Mouse (Mus musculus) olfactory bulb, adult 2 months (tissue): ENCODE measurements at regions not wholly inside any gene's neighbourhood (a gene's known extent, or its start where the extent isn't known, plus 50 kb on each side); places are given as distances from the start of the nearest gene placed in this dataset.

Experiments
- H3K27ac ChIP-seq: fragments of 200-500 bp; 2 replicates; pipeline ENCODE4 v1.5.1; 2012; ENCODE audit warnings: low read depth, low read length; ENCODE audit not compliant: insufficient read depth
- H3K4me1 ChIP-seq: fragments of 200-500 bp; 2 replicates; pipeline ENCODE4 v1.6.1; 2012; ENCODE audit warnings: low read length; ENCODE audit not compliant: control insufficient read depth, insufficient read depth
- H3K4me3 ChIP-seq: fragments of 200-500 bp; 2 replicates; pipeline ENCODE4 v1.5.1; 2012; ENCODE audit warnings: mild to moderate bottlenecking, low read depth, low read length, moderate library complexity; ENCODE audit not compliant: insufficient read depth
- CTCF ChIP-seq: fragments of 200-500 bp; IDR thresholded peaks from 2 replicates; pipeline ENCODE4 v1.5.1; 2012; ENCODE audit warnings: low read depth, mild to moderate bottlenecking, low read length, moderate library complexity; ENCODE audit not compliant: insufficient read depth
- POLR2A ChIP-seq: fragments of 200-500 bp; IDR thresholded peaks from 2 replicates; pipeline ENCODE4 v1.6.1; 2012; ENCODE audit warnings: mild to moderate bottlenecking, low read depth, low read length, moderate library complexity; ENCODE audit not compliant: insufficient read depth
- WGBS: fragments of 180-500 bp; shearing (Covaris S2); methylation state at CpG from one replicate; pipeline ENCODE4 v1.1.7; 2018; 5-methylcytosine and 5-hydroxymethylcytosine counted together

DNA sequence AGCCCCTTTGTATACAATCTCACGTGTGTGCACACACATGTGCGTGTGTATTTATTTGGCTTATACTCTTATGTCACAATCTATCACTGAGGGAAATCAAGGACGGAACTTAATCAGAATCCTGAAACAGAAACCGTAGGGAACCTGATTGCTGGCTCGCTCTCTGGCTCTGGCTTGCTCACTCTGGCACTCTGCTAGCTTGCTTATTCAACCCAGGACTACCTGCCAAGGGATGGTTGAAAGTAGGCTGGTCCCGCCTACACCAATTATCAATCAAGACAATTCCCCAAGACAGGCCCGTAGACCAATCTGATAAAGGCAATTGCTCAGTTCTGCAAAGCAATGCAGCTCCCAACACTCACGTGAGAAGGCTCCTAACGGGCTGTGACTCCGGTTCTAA is 224.0 kb downstream of the Sipa1l2 start:
- TF ChIP-seq CTCF (no peak), POLR2A (no peak)
- Histone ChIP-seq H3K4me1 (peaks cover 28% of the 10 kb centered on the region), H3K27ac (no peak overlapping the region), H3K4me3 (no peak overlapping the region)
- 92% methylated on average over 10 of the region's 10 CpGs for WGBS

DNA sequence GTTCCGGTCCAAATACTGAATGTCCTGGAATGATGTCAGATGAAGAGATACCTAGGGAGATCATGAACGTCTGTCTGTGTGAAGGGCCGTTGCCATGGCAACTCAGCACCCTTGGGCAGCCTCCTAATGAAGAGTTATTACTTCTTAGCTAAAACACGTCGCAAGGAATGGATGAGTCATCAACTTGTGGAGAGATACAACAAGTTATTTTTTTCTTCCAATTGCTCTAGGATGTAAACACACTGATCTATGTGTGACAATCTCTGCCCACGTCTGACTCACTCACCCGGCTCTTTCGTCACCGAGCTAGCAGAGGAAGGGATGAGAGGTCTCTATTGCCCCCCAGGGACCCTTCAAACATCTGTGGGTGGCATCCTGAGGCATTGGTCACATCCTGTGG is 225.7 kb downstream of the Sipa1l2 start:
- Histone ChIP-seq H3K4me1 (peaks cover 23% of the 10 kb centered on the region), H3K27ac (0 out of 2 replicates have a peak overlapping the region, but pooled peaks have one; percentile 57), H3K4me3 (no peak overlapping the region)
- no peak for TF ChIP-seq CTCF
- no peak for TF ChIP-seq POLR2A
- 29% methylated on average over 9 of the region's 9 CpGs for WGBS

DNA sequence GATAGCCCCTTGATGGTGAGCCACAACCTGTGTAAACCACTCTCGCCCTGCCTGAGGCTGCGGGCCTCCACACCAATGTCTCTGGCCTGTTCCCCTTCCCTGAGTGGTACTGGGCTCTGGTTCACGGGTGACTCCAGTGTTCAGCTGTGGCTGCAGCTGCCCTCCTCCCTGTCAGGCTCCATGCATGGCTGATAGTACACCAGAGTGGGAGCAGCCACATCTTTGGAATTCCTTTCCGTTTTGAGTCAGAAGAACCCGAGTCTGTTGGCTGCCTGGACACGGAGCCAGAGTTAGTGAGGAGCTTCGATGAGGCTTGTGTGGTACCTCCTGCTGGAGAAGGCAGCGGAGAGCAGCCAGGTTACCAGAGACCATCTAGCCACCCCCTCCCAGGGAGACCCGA is 227.1 kb downstream of the Sipa1l2 start:
- Histone ChIP-seq H3K4me3 (no peak overlapping the region), H3K4me1 (peaks cover 28% of the 10 kb centered on the region), H3K27ac (peak overlapping the region; percentile 49; the same call in 1 of the 2 replicates)
- TF ChIP-seq POLR2A, result no peak
- no peak for TF ChIP-seq CTCF
- 68% methylated on average over 9 of the region's 9 CpGs for WGBS

DNA sequence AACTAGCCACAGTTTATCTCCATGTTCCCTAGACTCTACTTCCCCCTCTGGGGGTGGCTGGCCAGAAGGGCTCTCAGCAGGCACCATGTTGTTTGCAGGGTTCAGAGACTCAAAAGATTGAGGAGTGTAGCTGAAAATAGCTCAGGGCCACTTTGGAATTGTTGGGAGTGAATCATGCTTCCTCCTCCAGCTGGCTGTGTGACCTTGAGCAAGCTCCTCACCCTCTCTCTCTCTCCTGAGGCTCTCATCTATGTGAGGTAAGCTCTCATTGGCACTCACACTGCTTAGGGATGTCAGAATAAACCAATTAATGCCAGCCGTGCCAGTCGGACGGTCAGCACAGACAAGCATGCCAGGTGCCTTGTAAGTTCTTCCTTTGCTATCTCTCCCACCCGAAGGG is 228.0 kb downstream of the Sipa1l2 start:
- TF ChIP-seq POLR2A (no peak), CTCF (no peak)
- Histone ChIP-seq H3K27ac (peak overlapping the region; percentile 49; the same call in 1 of the 2 replicates), H3K4me3 (no peak overlapping the region), H3K4me1 (peaks cover 30% of the 10 kb centered on the region)
- 83% methylated on average over 4 of the region's 4 CpGs for WGBS

DNA sequence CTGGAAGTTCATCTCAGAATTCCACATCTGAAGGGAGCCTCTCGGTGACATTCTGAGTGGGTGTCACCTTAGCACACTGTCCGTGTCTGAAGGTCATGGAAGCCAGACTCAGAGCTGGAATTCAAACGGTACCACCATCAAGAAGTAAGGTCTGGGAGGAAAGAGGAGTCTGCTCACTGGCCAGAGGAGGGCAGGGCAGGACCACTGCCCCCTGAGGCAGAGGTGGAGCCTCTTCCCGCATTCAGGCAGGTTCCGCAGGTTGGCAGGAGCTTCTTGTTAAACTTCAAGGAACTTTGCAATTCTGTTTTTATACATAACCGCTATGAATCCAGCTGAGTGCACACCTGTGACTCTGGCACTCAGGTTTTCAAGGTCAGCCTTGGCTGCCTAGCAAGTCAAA is 231.4 kb downstream of the Sipa1l2 start:
- H3K4me1 ChIP-seq, result peaks cover 22% of the 10 kb centered on the region
- no peak overlapping the region for H3K27ac ChIP-seq
- no peak overlapping the region for H3K4me3 ChIP-seq
- TF ChIP-seq POLR2A, result no peak
- no peak for TF ChIP-seq CTCF
- WGBS, result 67% methylated on average over 6 of the region's 6 CpGs

DNA sequence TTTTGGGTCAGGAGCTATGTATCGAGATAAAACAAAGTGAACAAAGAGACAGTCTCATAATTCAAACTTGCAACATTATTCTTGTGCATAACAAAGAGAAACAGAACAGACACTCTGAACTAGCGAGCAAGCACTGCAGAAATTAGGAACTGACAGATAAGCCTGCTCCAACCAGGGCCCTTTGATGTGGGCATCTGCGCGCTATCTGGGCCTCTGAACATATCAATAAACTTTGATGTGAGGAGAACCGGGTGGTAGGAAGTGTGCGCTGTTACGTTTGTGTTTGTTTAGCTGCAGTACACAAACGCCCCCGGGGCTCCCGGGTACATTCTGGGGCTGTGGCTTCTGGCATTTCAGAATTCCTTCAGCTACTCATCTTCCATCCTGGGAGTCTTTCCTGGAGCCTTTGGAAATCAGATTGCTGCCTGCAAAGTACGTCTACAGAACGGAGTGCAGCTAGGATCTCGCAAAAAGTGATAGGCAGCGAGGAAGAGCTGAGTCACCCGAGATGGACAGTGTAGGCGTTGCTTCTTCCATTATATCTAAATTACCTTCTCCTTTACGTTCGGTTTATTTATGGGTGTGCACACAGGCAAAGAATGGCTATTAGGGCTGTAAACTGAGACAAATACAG is 232.0 kb downstream of the Sipa1l2 start:
- no peak for TF ChIP-seq POLR2A
- no peak for TF ChIP-seq CTCF
- H3K4me1 ChIP-seq, result peaks cover 19% of the 10 kb centered on the region
- 65% methylated on average over 18 of the region's 18 CpGs for WGBS
- no peak overlapping the region for H3K4me3 ChIP-seq
- H3K27ac ChIP-seq, result no peak overlapping the region

DNA sequence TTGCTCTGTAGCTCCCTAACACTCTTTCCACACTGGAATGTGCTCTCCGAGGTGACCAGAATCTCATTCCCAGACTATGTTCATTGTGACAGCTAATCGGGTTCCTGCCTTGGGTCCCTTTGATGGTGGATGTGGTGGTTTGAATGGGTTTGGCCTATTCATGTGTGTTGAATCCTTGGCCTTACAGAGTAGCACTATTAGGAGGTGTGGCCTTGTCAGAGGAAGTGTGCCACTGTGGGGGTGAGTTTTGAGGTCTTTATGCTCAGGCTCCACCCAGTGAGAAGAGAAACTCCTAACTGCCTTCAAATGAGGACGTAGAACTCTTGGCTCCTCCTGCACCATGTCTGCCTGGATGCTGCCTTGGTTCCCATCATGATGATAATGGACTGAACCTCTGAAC is 232.8 kb downstream of the Sipa1l2 start:
- peaks cover 15% of the 10 kb centered on the region for H3K4me1 ChIP-seq
- no peak overlapping the region for H3K27ac ChIP-seq
- no peak overlapping the region for H3K4me3 ChIP-seq
- WGBS, result 67% methylated on average over 3 of the region's 3 CpGs
- TF ChIP-seq POLR2A, result no peak

DNA sequence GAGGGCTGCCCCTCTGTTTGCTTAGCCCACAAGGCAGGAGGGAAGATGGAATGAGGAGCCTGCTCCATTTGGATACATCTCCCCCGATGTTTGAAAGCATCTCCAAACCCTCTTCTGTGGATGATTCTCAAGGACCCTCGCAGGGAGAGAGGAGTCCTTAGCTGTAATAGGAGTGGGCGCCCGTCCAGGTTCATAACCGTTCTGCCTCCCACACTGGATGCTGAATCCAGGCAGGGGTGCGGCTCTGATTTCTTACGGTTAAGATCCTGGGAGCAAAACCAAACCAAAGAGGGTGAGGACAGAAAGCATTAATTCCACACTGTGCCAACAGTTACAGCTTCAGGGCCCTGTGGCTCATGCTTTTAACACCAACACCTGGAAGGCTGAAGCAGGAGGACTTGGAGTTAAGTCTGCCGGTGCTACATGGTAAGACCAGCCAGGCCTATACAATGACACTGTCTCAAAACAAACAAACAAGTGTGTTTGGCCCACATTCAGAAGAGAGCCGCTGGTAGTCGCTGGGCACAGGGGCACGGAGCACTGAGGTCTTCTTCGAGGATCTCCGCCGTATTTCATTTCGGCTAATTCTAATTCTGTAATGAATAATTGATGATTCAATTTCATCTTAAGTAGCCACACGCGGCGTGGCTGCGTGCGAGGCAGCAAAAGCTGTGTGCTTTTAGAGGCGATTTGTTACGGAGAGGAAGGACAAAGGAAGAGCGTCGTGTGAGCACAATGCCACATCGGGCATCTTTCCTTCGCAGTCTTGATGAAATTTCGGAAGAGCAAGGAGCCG is 233.8 kb downstream of the Sipa1l2 start:
- H3K4me1 ChIP-seq, result peaks cover 9% of the 10 kb centered on the region
- H3K4me3 ChIP-seq, result no peak overlapping the region
- H3K27ac ChIP-seq, result no peak overlapping the region
- TF ChIP-seq POLR2A (no peak), CTCF (no peak)
- 65% methylated on average over 28 of the region's 28 CpGs for WGBS

DNA sequence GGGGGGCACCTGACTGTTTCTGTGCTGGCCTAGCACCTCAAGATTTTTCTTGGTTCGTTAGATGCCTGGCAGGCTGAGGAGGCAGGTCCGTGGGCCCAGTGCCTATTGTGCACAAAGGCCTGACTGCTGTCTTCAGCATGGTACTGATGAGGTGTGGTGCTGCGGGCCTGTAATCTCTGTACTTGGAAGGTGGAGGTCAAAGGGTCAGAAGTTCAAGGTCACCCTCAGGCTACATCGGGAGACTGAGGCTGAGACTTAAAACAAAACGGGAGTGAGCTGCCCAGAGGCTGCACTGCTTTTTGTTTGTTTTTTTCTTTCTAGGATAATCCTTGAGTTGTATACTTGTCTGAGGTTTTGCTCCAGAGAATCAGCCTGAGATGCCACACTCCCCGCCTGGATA is 234.4 kb downstream of the Sipa1l2 start:
- Histone ChIP-seq H3K4me1 (peaks cover 11% of the 10 kb centered on the region), H3K27ac (no peak overlapping the region), H3K4me3 (no peak overlapping the region)
- WGBS, result 72% methylated on average over 6 of the region's 6 CpGs
- no peak for TF ChIP-seq POLR2A
- TF ChIP-seq CTCF, result no peak

DNA sequence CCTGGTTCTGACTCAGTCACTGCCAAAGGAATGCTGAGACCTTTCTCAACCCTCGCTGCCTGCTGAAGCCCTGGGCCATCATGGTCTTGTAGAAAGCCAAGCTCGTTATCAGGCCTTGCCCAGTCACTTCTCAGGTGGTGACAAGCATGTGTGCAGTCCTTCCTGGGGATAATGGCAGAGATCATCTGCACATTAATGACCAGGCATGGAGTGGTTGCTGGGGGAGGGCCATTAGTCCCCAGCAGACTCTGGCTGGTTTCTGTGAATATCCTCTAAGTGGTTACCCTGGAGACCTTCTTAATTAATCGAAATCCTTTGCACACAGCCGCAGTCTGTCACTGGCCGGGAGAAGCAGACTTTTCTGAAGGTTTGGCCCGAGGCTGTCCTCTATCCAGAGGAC is 239.0 kb downstream of the Sipa1l2 start:
- TF ChIP-seq POLR2A, result no peak
- no peak for TF ChIP-seq CTCF
- Histone ChIP-seq H3K4me3 (no peak overlapping the region), H3K4me1 (peaks cover 13% of the 10 kb centered on the region), H3K27ac (no peak overlapping the region)
- WGBS, result 57% methylated on average over 6 of the region's 6 CpGs
